Mouse (Mus musculus) forebrain, embryonic 16.5 days (tissue): ENCODE data around the gene Dstn. TPM values are rescaled to one million over a fixed set of nuclear protein-coding genes. Genes with fewer than 3 reads are reported as not detected.

Experiments
- ATAC-seq: fragments of 200-750 bp; cut with Nextera tagmentation; 2 replicates; pipeline ENCODE4 v1.8.0; 2017; ENCODE audit warnings: mild to moderate bottlenecking, moderate library complexity
- H3K27ac ChIP-seq: fragments of 300-500 bp; sonication (generic); 2 replicates; pipeline ENCODE4 v1.5.1; 2014; ENCODE audit warnings: low read length, control low read depth
- H3K27me3 ChIP-seq: fragments of 300-500 bp; sonication (generic); replicated peaks from 2 replicates; pipeline ENCODE4 v1.6.1; 2014; ENCODE audit warnings: low read length; ENCODE audit not compliant: control insufficient read depth, insufficient read depth
- H3K36me3 ChIP-seq: fragments of 300-500 bp; sonication (generic); 2 replicates; pipeline ENCODE4 v1.6.1; 2014; ENCODE audit not compliant: control insufficient read depth, insufficient read depth
- H3K4me1 ChIP-seq: fragments of 300-500 bp; sonication (generic); replicated peaks from 2 replicates; pipeline ENCODE4 v1.6.1; 2014; ENCODE audit warnings: low read length; ENCODE audit not compliant: control insufficient read depth, insufficient read depth
- H3K4me2 ChIP-seq: fragments of 300-500 bp; sonication (generic); 2 replicates; pipeline ENCODE4 v1.6.1; 2014; ENCODE audit warnings: mild to moderate bottlenecking, low read length, control low read depth
- H3K4me3 ChIP-seq: fragments of 300-500 bp; sonication (generic); replicated peaks from 2 replicates; pipeline ENCODE4 v1.5.1; 2014; ENCODE audit warnings: mild to moderate bottlenecking, low read length, control low read depth
- H3K9ac ChIP-seq: fragments of 300-500 bp; sonication (generic); replicated peaks from 2 replicates; pipeline ENCODE4 v1.6.1; 2014; ENCODE audit warnings: low read depth, low read length, control low read depth
- H3K9me3 ChIP-seq: fragments of 300-500 bp; sonication (generic); 2 replicates; pipeline ENCODE4 v1.6.1; 2016; ENCODE audit warnings: low read length; ENCODE audit not compliant: control insufficient read depth
- whole genome bisulfite sequencing: fragments of 180-500 bp; shearing (Covaris S2); extraction: QIAGEN DNeasy Blood & Tissue Kit; methylation state at CpG from one replicate; pipeline ENCODE4 v1.1.7; 2014; 5-methylcytosine and 5-hydroxymethylcytosine counted together
- polyA plus RNA-seq: library from polyadenylated mRNA; unstranded; fragments of >200 nt; fragmentation: Nextera tagmentation; extraction: Ambion mirVana; gene quantifications from 2 replicates; pipeline ENCODE4 v1.2.1, GENCODE M21; 2015

The Dstn gene
- polyA plus RNA-seq, 1 experiment from 2014 or later = 428 TPM

GRCm38 (mm10) chr2:143889131-143889859 lies 25.8 kb upstream of the Dstn start:
- ATAC-seq = no peak
- no peaks in the 10 kb centered on the region for H3K36me3 ChIP-seq
- H3K9me3 ChIP-seq = no peaks in the 10 kb centered on the region
- no peak overlapping the region for H3K4me3 ChIP-seq
- H3K4me2 ChIP-seq = no peak overlapping the region
- no peaks in the 10 kb centered on the region for H3K27me3 ChIP-seq
- no peaks in the 10 kb centered on the region for H3K4me1 ChIP-seq
- 85% methylated on average over 15 of the region's 15 CpGs for WGBS
- no peak overlapping the region for H3K9ac ChIP-seq
- no peak overlapping the region for H3K27ac ChIP-seq

- no peak overlapping the region for H3K4me2 ChIP-seq
- no peaks in the 10 kb centered on the region for H3K27me3 ChIP-seq
- H3K36me3 ChIP-seq = no peaks in the 10 kb centered on the region
- H3K9ac ChIP-seq = no peak overlapping the region
- no peak overlapping the region for H3K4me3 ChIP-seq
- 77% methylated on average over 12 of the region's 12 CpGs for WGBS
- H3K27ac ChIP-seq = no peak overlapping the region
- no peak for ATAC-seq
- no peaks in the 10 kb centered on the region for H3K4me1 ChIP-seq
- H3K9me3 ChIP-seq = no peaks in the 10 kb centered on the region
These were observed 25.2 kb upstream of the Dstn start for GRCm38 (mm10) chr2:143889860-143890433.

- no peak for ATAC-seq
- Histone ChIP-seq H3K27me3 (no peaks in the 10 kb centered on the region), H3K9me3 (no peaks in the 10 kb centered on the region), H3K36me3 (no peaks in the 10 kb centered on the region), H3K9ac (no peak overlapping the region), H3K4me1 (no peaks in the 10 kb centered on the region), H3K4me3 (no peak overlapping the region), H3K27ac (no peak overlapping the region), H3K4me2 (no peak overlapping the region)
- 89% methylated on average over 10 of the region's 10 CpGs for WGBS
These were observed 23.6 kb upstream of the Dstn start for GRCm38 (mm10) chr2:143891302-143892048.

- Histone ChIP-seq H3K36me3 (no peaks in the 10 kb centered on the region), H3K4me2 (no peak overlapping the region), H3K9ac (no peak overlapping the region), H3K27me3 (no peaks in the 10 kb centered on the region), H3K4me1 (no peaks in the 10 kb centered on the region), H3K4me3 (no peak overlapping the region), H3K9me3 (no peaks in the 10 kb centered on the region), H3K27ac (no peak overlapping the region)
- ATAC-seq = no peak
- 89% methylated on average over 9 of the region's 9 CpGs for WGBS
These were observed 15.5 kb upstream of the Dstn start for GRCm38 (mm10) chr2:143899470-143900220.

DNA sequence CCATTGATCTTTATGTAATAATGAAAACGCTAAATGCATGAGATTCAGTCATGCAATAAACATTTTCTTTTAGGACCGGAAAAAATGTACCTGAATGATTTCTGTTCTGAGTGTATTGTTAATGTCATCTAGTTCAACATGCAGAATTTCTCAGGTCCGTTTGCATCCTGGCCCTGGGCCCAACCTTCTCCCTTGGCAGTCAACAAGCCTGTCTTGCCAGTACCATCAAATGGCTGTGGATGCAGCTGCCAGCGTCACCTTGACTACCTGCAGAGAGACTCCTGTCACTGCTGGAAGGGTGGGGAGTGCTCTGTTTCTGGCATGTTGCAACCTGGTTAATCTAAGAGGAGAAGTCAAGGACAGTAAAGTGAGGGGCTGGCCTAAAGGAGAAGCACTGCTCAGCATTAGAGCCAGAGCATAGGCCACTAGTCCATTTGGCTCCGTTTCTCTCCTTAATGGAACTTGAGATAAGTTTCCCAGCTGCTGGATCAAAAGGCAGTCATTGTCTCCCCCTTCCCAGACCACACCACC lies 14.2 kb upstream of the Dstn start:
- no peak overlapping the region for H3K27ac ChIP-seq
- H3K4me3 ChIP-seq = no peak overlapping the region
- ATAC-seq = no peak
- H3K9ac ChIP-seq = no peak overlapping the region
- no peaks in the 10 kb centered on the region for H3K4me1 ChIP-seq
- no peak overlapping the region for H3K4me2 ChIP-seq
- no peaks in the 10 kb centered on the region for H3K36me3 ChIP-seq
- 70% methylated on average over 5 of the region's 5 CpGs for WGBS
- no peaks in the 10 kb centered on the region for H3K9me3 ChIP-seq
- no peaks in the 10 kb centered on the region for H3K27me3 ChIP-seq

- ATAC-seq = no peak
- H3K4me3 ChIP-seq = no peak overlapping the region
- no peaks in the 10 kb centered on the region for H3K4me1 ChIP-seq
- no peak overlapping the region for H3K27ac ChIP-seq
- no peaks in the 10 kb centered on the region for H3K9me3 ChIP-seq
- no peaks in the 10 kb centered on the region for H3K36me3 ChIP-seq
- H3K27me3 ChIP-seq = no peaks in the 10 kb centered on the region
- WGBS = 85% methylated on average over 9 of the region's 9 CpGs
- H3K9ac ChIP-seq = no peak overlapping the region
- no peak overlapping the region for H3K4me2 ChIP-seq
These were observed 11.6 kb upstream of the Dstn start for GRCm38 (mm10) chr2:143903376-143904045.

GRCm38 (mm10) chr2:143904896-143905295 lies 10.2 kb upstream of the Dstn start:
- H3K9me3 ChIP-seq = no peaks in the 10 kb centered on the region
- no peak overlapping the region for H3K9ac ChIP-seq
- WGBS = 76% methylated on average over 5 of the region's 5 CpGs
- H3K27me3 ChIP-seq = no peaks in the 10 kb centered on the region
- no peaks in the 10 kb centered on the region for H3K4me1 ChIP-seq
- no peaks in the 10 kb centered on the region for H3K36me3 ChIP-seq
- no peak for ATAC-seq
- H3K27ac ChIP-seq = no peak overlapping the region
- no peak overlapping the region for H3K4me2 ChIP-seq
- H3K4me3 ChIP-seq = no peak overlapping the region

DNA sequence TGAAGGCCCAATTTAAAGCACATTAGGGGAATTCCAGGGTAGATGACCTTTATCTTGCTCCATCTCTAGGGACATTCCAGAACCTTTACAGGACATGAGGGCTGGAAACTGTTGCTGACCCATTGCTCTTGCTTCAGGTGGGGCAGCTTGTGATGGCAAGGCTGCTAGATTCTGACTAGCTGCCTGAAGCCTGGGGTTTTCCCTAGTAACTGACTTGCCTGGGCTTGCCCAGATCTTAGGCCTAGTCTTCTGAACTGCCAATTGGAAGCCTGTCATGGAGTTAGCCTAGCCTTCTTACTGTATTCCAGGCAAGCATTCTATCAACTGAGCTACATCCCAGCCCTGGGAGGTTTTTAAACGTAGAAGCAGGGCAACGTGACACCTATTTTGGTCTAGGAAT lies 5.9 kb upstream of the Dstn start:
- Histone ChIP-seq H3K27ac (no peak overlapping the region), H3K9me3 (no peaks in the 10 kb centered on the region), H3K4me1 (peaks cover 3% of the 10 kb centered on the region), H3K36me3 (no peaks in the 10 kb centered on the region), H3K27me3 (no peaks in the 10 kb centered on the region), H3K4me2 (no peak overlapping the region), H3K9ac (no peak overlapping the region), H3K4me3 (no peak overlapping the region)
- no peak for ATAC-seq
- WGBS = 92% methylated on average over 2 of the region's 2 CpGs
